Mouse (Mus musculus): ENCODE measurements at regions not wholly inside any gene's neighbourhood (a gene's known extent, or its start where the extent isn't known, plus 50 kb on each side); places are given as distances from the start of the nearest gene placed in this dataset.

DNA sequence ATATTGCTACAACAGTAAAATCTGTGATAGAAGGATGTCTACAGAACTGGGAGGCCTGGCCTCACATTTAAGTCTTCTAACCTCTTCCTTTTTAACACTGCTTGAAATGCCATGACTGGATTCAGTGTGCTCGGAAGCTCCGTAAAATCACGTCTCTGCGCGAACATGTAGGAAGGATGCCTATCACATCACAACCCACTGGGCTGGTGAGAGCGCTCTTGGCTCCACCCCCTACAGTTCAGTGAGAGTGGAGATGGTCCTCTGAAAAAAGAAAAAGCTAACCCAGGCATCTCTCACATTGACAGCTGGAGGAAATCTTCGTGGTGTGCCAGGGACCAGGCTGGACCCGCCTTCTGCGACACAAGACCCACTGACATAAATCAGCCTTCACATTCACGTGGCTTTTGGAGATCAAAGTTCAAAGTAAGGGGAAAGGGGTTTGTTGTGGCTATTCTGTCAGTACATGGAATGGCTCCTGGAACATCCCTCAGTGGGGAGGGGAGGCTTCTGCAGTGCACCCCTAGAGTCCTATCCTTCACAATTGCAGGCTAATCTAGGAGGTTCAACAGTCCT, 230.8 kb upstream of the Jmjd1c start:
- 24% methylated on average over 10 of the region's 10 CpGs for WGBS
- DNase-seq (ENCODE audit: low read depth in 1 of 2, low spot score in 2 of 2), result no peak
- Histone ChIP-seq H3K4me1 (ENCODE audit: control insufficient read depth, insufficient read depth, insufficient read length) (peaks cover 9% of the 10 kb centered on the region; the same call in 1 of the 2 replicates), H3K36me3 (ENCODE audit: control insufficient read depth, insufficient read depth, low read length) (no peaks in the 10 kb centered on the region), H3K27ac (ENCODE audit: insufficient read depth, low read length) (no peak overlapping the region), H3K27me3 (ENCODE audit: control insufficient read depth, insufficient read depth, low read length) (no peaks in the 10 kb centered on the region), H3K4me3 (ENCODE audit: extremely low read depth, insufficient read depth, insufficient read length) (no peak overlapping the region)
- TF ChIP-seq CTCF (IDR thresholded peaks at IDR 0.05; ENCODE audit: extremely low read depth, insufficient read depth, insufficient read length, insufficient replicate concordance) (no peak), POLR2A (IDR thresholded peaks at IDR 0.05; ENCODE audit: low read depth, low read length) (no peak)

DNA sequence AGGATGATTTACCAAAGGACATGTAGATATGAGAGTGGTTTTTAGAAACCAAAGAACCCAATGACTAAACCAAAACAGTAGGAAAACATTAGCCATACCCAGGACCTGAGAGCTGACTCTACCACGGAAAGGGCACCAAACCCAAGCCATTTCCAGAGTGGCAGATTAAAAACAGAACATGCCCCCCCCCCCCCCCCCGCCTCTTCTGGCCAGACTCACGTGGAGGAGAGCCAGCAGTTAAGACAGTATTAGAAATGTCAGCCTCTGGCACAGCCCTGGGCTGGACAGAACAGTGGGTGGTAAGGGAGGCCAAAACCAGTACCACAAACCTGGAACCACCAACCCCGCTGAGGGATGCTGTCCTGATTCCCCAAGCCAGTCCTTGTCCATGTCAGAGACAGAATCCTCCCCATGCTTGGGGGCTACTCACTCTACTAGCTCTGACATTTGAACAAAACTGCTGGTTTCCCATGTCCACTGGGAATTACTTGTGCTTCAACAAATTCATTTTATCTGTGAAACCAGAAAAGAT, 224.7 kb upstream of the Jmjd1c start:
- Histone ChIP-seq H3K36me3 (ENCODE audit: control insufficient read depth, insufficient read depth, low read length) (no peaks in the 10 kb centered on the region), H3K27me3 (ENCODE audit: control insufficient read depth, insufficient read depth, low read length) (no peaks in the 10 kb centered on the region), H3K27ac (ENCODE audit: insufficient read depth, low read length) (no peak overlapping the region), H3K4me3 (ENCODE audit: extremely low read depth, insufficient read depth, insufficient read length) (no peak overlapping the region), H3K4me1 (ENCODE audit: control insufficient read depth, insufficient read depth, insufficient read length) (no peaks in the 10 kb centered on the region)
- no peak for DNase-seq (ENCODE audit: low read depth in 1 of 2, low spot score in 2 of 2)
- TF ChIP-seq POLR2A (IDR thresholded peaks at IDR 0.05; ENCODE audit: low read depth, low read length) (no peak), CTCF (IDR thresholded peaks at IDR 0.05; ENCODE audit: extremely low read depth, insufficient read depth, insufficient read length, insufficient replicate concordance) (no peak)
- 57% methylated on average over 4 of the region's 4 CpGs for WGBS

DNA sequence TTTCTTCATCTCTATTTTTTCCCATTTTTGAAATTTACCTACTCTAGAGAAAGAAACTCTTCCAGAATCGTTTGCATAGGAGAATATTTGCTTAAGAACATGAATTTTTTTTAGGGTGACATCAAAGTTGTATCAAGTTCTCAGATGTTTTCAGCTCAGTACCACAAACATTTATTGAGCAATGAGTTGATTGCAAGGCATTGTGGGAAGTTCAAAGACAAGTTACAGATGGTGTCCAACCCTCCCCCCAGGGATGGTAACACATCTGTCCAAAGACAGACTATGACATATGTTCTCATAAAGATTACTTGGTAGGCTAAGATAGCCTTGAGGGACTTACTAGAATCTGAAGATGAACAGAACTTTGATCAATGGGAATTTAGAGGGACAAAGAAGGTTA, 224.3 kb upstream of the Jmjd1c start:
- Histone ChIP-seq H3K4me3 (ENCODE audit: extremely low read depth, insufficient read depth, insufficient read length) (no peak overlapping the region), H3K36me3 (ENCODE audit: control insufficient read depth, insufficient read depth, low read length) (no peaks in the 10 kb centered on the region), H3K27ac (ENCODE audit: insufficient read depth, low read length) (no peak overlapping the region), H3K4me1 (ENCODE audit: control insufficient read depth, insufficient read depth, insufficient read length) (no peaks in the 10 kb centered on the region), H3K27me3 (ENCODE audit: control insufficient read depth, insufficient read depth, low read length) (no peaks in the 10 kb centered on the region)
- no peak for TF ChIP-seq POLR2A (IDR thresholded peaks at IDR 0.05; ENCODE audit: low read depth, low read length)
- TF ChIP-seq CTCF (IDR thresholded peaks at IDR 0.05; ENCODE audit: extremely low read depth, insufficient read depth, insufficient read length, insufficient replicate concordance), result no peak
- 60% methylated on average over 1 of the region's 1 CpGs for WGBS
- DNase-seq (ENCODE audit: low read depth in 1 of 2, low spot score in 2 of 2), result no peak

DNA sequence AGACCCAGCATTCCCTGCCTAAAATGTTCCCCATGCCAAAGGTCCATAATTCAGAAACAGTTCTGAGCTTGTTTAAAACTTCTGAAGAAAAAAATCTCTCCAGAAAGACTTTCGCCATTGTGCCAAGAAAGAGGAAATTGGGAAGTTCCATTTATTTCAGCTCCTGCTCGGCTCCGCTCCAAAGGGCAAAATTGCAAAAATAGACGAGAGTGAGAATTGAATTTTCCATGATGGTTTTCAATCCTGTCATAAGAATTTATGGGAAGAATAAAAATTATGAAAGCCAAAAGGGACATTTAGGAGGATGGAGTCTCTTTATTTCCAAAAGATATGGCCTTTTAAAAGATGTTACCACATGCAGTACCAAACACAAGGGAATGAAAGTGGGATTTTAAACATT, 222.5 kb upstream of the Jmjd1c start:
- DNase-seq (ENCODE audit: low read depth in 1 of 2, low spot score in 2 of 2), result no peak
- H3K36me3 ChIP-seq (ENCODE audit: control insufficient read depth, insufficient read depth, low read length), result no peaks in the 10 kb centered on the region
- H3K4me1 ChIP-seq (ENCODE audit: control insufficient read depth, insufficient read depth, insufficient read length), result no peaks in the 10 kb centered on the region
- H3K27ac ChIP-seq (ENCODE audit: insufficient read depth, low read length), result no peak overlapping the region
- TF ChIP-seq POLR2A (IDR thresholded peaks at IDR 0.05; ENCODE audit: low read depth, low read length), result no peak
- no peak for TF ChIP-seq CTCF (IDR thresholded peaks at IDR 0.05; ENCODE audit: extremely low read depth, insufficient read depth, insufficient read length, insufficient replicate concordance)
- 90% methylated on average over 4 of the region's 4 CpGs for WGBS
- no peaks in the 10 kb centered on the region for H3K27me3 ChIP-seq (ENCODE audit: control insufficient read depth, insufficient read depth, low read length)
- H3K4me3 ChIP-seq (ENCODE audit: extremely low read depth, insufficient read depth, insufficient read length), result no peak overlapping the region

DNA sequence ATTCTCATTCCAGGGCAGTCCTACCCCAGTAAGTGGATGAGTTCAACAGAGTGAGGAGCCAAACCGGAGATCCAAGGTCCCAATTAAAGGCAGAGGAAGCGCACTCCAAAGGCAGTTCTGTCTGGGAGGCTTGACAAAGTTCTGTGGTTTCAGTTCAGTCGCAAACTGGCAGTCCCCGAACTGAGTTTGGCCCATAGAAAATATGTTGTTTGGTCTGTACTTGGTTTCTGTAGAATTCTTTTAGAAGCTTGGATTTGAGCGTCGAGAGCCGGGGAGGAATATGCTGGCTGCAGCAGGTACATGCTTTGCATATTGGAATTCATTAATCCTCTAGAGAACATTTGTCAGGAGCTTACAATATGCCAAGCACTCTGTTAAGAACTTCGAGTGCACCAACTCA, 216.9 kb upstream of the Jmjd1c start:
- 84% methylated on average over 8 of the region's 8 CpGs for WGBS
- no peaks in the 10 kb centered on the region for H3K36me3 ChIP-seq (ENCODE audit: control insufficient read depth, insufficient read depth, low read length)
- no peak for TF ChIP-seq POLR2A (IDR thresholded peaks at IDR 0.05; ENCODE audit: low read depth, low read length)
- no peak for TF ChIP-seq CTCF (IDR thresholded peaks at IDR 0.05; ENCODE audit: extremely low read depth, insufficient read depth, insufficient read length, insufficient replicate concordance)
- no peaks in the 10 kb centered on the region for H3K4me1 ChIP-seq (ENCODE audit: control insufficient read depth, insufficient read depth, insufficient read length)
- DNase-seq (ENCODE audit: low read depth in 1 of 2, low spot score in 2 of 2), result no peak
- no peak overlapping the region for H3K27ac ChIP-seq (ENCODE audit: insufficient read depth, low read length)
- H3K27me3 ChIP-seq (ENCODE audit: control insufficient read depth, insufficient read depth, low read length), result no peaks in the 10 kb centered on the region
- no peak overlapping the region for H3K4me3 ChIP-seq (ENCODE audit: extremely low read depth, insufficient read depth, insufficient read length)

DNA sequence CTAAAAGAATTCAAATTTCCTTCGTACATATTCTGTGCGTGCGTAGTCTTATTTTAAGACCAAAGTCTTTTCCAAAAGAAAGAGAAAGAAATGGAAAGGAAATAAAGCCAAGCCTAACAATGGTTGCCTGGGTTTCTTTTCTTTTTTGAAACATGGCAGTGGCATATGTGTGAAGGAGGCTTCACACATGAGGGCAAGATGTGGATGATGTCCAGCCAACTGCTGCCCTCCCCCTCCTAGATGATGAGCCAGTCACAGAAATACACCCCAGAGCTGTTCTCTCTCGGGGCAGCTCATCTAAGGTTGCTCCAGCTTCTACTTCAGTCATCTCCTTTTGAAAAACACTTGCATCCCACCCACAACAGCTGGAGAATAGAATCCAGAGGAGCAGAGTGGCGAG, 213.1 kb upstream of the Jmjd1c start:
- Histone ChIP-seq H3K27me3 (ENCODE audit: control insufficient read depth, insufficient read depth, low read length) (no peaks in the 10 kb centered on the region), H3K36me3 (ENCODE audit: control insufficient read depth, insufficient read depth, low read length) (no peaks in the 10 kb centered on the region), H3K4me3 (ENCODE audit: extremely low read depth, insufficient read depth, insufficient read length) (no peak overlapping the region), H3K27ac (ENCODE audit: insufficient read depth, low read length) (no peak overlapping the region), H3K4me1 (ENCODE audit: control insufficient read depth, insufficient read depth, insufficient read length) (no peaks in the 10 kb centered on the region)
- DNase-seq (ENCODE audit: low read depth in 1 of 2, low spot score in 2 of 2), result no peak
- 87% methylated on average over 5 of the region's 5 CpGs for WGBS
- TF ChIP-seq CTCF (IDR thresholded peaks at IDR 0.05; ENCODE audit: extremely low read depth, insufficient read depth, insufficient read length, insufficient replicate concordance), result no peak
- no peak for TF ChIP-seq POLR2A (IDR thresholded peaks at IDR 0.05; ENCODE audit: low read depth, low read length)

DNA sequence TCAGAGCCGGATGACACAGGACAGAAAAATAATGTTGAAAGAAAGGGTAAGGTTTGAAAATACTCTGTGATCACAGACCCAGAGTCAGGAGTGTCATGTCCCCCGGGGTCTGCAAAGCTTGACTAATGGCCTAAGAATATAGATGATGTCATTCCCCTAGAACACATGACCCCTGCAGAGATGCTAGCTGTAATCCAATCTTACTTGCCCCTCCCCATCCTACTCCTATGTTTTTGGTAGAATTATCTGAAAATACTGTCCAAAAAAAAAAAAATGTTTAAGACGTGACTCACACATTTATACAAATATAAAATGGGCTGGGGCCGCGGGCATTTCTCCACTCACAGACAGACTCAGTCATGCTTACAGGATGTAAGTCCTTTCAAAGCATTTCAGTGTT, 210.3 kb upstream of the Jmjd1c start:
- Histone ChIP-seq H3K4me3 (ENCODE audit: extremely low read depth, insufficient read depth, insufficient read length) (no peak overlapping the region), H3K36me3 (ENCODE audit: control insufficient read depth, insufficient read depth, low read length) (no peaks in the 10 kb centered on the region), H3K27ac (ENCODE audit: insufficient read depth, low read length) (no peak overlapping the region), H3K27me3 (ENCODE audit: control insufficient read depth, insufficient read depth, low read length) (no peaks in the 10 kb centered on the region), H3K4me1 (ENCODE audit: control insufficient read depth, insufficient read depth, insufficient read length) (no peaks in the 10 kb centered on the region)
- TF ChIP-seq POLR2A (IDR thresholded peaks at IDR 0.05; ENCODE audit: low read depth, low read length) (no peak), CTCF (IDR thresholded peaks at IDR 0.05; ENCODE audit: extremely low read depth, insufficient read depth, insufficient read length, insufficient replicate concordance) (no peak)
- DNase-seq (ENCODE audit: low read depth in 1 of 2, low spot score in 2 of 2), result no peak
- 82% methylated on average over 5 of the region's 5 CpGs for WGBS
